Mouse (Mus musculus) frontal cortex, adult 2 months (tissue): ENCODE data around the gene Baz2b. TPM values are rescaled to one million over a fixed set of nuclear protein-coding genes. Genes with fewer than 3 reads are reported as not detected.
"Not testable (repeated sequence)": the region's sequence is repeated elsewhere in the genome, so short reads cannot be mapped to it uniquely, and the experiment has no call there.

Experiments used
- DNase-seq, 2 experiments: peaks; one replicate each; pipeline ENCODE4 v3.0.0; 2022; ENCODE audit warnings: low spot score in 1 of 2; ENCODE audit errors: extremely low spot score in 1 of 2
- polyA plus RNA-seq: library from polyadenylated mRNA; depleted of rRNA; stranded (reverse); fragments of >200 nt; gene quantifications from 2 replicates; pipeline ENCODE4 v1.2.3, GENCODE M21; 2012

Baz2b gene
- polyA plus RNA-seq, 1 experiment: 34.7 TPM

DNA sequence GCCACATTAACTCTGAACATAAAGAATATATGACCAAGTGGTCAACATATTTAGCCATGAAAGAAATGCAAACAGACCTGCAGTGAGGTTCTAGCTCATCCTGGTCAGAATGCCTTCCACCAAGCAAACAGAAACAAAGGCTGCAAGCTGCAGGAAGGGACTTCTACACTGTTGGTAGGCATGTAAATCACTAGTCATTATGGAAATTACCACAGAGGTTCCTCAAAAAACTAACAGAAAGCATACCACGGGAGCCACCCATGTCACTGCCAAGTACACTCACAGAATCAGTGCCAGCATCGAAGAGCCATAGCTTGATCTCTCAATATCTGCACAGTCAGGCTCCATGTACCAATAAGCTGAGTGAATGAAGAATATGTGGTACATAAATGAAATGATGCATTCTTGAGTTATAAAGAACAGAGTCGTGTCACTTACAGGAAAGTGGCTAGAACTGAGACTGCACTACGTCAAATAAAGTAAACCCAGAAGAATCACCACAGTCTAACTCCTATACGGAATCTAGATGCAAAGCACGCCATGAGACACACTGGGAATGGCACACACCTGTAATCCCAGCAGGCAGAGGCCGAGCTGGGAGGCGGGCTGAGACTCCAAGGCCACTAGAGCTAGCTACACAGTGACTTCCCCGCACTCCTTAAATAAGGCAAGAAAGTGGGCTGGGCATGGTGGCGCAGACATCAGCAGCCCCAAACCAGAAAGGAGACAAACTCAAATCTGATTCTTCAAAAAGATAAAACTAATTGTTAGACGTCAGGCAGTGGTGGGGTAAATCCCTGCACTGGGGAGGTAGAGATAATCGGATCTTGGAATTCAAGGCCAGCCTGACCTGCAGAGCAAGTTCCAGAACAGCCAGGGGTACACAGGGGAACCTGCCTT lies 95.7 kb downstream of the Baz2b start:
- no peak for DNase-seq

DNA sequence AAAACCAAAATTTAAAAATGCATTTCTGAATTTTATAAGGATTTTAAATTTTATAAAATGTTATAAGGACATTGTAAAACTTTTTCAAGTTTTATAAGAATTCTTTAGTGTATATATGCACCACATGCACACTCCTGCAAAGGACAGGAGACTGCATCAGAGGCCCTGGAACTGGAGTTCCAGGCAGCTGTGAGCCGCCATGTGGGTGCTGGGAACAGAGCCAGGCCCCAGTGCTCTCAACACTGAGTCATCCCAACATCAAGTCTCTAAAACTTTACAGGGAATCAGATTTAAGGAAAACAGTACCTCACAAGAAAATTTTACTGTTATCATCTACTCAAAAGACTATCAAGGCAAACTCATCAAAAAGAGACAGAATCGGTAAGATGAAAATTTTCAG lies 97.5 kb downstream of the Baz2b start:
- peak in 1 of 2 experiments; percentile 60 for DNase-seq

DNA sequence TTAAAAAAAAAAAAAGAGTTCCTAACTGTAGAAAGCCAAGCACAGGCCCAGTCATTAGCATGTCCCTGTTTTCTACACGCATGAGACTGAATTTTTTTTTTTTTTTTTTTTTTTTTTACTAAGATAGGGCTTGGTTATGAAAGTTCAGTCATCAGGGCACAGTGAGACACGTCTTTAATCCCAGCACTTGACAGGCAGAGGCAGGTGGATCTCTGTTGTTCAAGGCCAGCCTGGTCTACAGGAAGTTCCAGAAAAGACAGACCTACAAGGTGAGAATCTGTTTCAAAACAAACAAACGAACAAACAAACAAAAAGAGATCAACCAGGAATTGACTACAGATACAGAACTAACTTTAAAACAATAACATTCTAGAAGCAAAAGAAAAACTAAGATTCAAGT lies 100.6 kb downstream of the Baz2b start:
- DNase-seq: no peak

DNA sequence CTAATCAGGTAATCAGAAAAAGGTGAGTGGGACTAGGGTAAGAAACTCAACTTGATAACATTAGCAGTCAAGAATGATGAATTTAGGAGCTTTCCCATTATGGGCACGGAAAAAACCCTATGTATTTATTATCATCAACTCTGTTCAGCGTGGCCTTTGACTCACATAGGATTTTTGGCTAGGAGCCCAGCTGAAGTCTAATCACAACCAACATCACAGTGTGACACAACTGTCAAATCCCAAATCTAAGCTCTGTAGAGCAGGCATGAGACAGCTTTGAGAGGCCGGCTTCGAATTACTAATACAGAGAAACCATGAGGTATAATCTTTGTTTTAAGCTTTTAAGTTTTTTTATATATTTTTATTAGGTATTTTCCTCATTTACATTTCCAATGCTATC lies 113.0 kb downstream of the Baz2b start:
- DNase-seq: no peak

DNA sequence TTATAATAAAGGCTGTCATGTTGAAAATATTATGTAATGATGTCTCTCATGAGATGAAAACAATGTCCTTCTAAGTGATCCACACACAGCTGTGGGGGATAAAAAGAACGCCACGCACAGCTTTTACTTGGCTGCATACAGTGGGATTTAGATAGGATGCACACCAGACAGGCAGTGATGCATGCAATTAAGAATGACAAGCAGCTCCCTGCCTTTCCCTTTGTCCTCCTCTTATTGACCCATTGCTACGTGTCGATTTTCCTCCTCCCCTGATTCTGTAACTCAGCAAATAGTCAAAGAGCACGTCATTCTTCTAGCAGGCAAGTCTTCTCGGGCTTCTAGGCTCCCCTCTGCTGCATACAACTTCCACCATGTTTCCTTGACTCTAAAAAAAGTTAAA lies 119.4 kb downstream of the Baz2b start:
- no peak for DNase-seq

DNA sequence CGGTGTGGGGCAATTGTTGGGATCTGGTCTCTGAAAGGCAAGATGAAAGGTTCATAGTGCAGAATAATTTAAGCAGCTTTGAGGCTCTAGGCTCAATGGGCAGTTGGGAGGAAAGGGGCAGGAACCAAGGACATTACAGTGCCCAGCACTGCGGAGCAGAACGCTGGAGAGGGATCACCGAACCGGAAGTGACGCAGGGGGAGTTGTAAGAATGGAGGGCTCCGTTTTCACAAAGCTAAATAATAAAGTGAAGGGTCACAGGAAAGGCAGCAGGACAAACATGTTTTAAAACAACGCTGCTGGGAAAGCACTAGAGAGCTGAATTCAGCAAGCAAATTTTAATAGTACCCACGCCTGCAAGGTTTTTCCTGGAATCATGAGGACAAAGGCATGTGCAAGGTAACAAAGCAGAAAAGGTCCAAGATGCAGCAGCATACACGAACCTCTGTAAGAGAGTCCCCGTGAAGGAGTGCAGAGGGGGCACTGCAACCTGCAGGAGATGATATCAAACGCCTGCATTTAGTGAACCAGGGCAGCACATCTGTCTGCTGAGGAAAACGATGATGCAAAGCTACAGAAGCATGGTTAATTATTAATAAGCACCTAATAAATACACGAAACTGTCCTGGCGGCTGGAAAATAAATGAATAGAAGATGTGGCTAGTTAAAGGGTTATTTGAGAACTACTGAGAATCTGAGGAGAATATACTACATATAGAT lies 120.0 kb downstream of the Baz2b start:
- no peak for DNase-seq

DNA sequence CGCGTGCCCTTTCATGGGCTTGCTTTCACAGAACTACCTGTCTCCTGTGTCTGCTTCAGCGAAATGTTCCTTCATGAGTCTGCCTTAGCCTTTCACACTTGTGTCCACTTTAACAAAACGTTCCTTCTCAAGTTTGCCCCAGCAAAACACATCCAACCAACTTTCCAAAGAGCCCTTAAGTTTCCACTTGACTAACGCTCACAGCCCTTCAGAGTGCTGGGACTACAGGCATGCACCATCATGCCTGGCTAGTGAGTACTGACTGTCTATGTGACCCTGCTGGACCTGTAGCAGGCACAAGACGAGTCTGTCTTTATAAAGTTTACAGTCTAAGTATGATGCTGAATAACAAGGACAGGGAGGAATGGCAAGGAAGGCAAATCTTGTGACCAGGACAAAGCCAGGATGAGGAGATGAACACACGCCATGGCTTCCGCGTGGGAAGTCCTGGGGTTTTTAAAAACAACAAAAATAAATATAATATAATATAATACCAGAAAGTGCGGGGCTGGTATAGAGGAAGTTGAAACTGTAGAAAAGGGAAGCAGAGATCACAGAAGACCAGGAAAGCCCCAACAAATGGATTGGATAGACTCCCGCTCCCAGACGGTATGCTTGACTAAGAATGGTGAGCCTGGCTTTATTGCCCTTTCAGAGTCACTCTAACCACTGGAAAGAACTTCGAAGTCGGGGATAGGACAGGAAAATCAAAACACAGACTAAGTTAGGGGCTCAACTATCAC lies 120.7 kb downstream of the Baz2b start:
- DNase-seq: no peak

DNA sequence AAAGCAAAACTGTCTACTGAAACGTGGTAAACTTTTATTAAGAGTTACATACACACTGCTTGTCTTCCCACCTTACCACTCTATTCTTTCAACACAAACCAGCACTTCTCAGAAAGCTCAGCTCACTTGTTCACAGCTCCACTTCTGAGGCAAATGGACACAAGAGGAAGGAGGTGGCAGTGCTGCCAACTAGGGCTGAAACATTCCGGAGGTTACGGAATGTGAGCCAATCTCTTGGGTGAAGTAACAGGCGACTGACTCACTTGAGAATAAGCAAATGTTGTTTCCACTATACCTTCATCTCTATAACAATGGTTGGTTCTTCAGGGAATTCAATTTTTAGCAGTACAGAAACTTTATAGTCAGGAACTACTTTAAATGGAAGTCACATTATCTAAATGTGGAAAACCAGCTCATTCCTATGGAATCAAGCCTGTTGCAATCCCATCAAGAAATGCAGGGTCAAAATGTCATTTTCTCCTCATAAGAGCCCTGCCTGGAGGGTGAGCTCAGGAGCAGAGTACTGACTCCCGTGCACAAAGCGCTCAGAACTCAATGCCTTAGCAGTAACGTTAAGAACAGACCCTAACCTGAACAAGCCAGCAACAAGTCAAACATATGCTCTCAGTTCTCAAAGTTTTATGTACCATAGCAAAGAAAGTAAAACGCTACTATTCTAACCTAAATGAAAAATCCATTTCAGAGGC lies 123.3 kb downstream of the Baz2b start:
- no peak for DNase-seq

DNA sequence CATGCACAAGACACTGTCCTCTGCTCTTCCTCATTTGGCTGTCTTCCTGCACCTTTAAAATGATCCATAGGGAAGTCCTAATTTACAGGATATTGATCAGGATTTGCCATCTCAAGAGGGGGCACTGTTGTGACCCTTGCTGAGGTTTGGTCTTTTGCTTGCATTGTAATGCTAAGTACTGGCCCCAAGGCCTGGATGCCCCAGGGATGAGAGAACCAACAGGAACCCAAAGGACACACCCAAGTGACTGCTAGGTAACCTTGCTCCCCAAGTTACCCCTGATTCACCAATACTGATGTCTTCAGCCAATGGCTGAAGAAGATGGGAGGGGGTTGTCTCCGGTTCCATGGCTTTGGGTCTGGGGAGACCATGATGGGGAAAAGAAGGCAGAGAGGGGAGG lies 124.8 kb downstream of the Baz2b start:
- no peak for DNase-seq

DNA sequence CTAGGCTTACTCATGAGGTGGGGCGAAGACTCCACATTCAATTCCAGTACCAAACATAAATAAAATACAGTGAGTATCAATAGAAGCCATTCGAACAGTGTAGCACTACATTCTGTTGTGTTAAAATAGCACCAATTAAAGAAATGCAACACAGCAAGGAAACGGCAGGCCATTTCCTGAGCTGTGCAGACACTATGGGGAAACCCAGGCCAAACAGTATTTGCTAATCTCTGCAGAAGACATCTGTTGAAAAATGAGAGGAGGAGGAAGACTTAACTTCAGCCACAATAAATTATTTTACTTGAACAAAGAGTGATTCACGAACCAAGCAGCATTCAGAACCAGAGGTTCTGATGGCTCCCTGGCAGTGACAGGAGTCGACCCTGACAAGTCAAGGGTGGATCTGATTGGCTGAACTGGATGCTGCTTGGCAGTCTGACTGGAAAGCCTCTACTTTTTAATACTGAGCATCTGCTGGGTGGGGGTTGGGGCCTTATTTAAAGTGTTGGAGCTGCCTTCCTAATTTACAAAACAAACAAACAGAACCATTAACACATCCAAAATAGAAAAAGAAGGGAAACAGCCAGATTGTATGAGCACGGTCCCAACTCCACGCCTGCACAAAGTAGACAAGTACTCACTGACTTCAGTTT lies 126.5 kb downstream of the Baz2b start:
- peak; percentile 14 to 41 for DNase-seq

DNA sequence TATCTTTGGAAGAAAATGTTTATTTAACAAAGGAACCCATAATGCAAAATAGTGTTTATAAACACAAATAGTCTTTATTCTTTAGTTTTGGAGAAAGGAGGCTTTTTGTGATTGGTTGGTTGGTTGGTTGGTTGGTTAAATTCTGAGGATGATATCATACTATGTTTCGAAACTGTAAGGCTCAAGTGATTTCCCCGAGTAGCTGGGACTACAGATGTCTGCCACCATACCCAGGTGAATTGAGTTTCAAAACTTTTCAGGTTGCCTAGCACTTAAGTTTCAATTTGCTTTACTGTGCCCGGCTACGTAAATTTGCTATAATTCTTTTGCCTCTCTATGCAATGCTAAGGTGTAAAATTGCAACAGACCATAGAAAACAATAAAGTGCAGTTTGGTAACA lies 127.4 kb downstream of the Baz2b start:
- no peak for DNase-seq

DNA sequence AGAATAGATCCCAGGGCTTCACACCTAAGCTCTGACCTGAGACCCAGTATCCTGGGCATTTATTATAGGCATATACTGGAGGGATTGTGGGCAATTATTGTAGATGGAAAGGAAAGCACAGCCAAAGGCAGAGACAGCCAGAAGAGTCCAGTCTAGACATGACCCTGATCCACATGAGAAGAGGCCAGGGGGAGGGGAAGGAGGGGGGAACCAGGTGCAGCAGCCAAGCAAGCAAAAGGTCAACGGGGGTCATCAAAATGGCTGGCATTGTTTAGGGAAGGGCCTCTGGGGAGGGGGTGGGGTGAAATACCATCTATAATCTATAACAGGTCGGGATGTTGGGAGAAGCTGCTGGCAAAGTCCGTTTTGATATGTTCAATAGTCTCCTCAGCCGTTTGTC lies 128.8 kb downstream of the Baz2b start:
- DNase-seq: no peak

DNA sequence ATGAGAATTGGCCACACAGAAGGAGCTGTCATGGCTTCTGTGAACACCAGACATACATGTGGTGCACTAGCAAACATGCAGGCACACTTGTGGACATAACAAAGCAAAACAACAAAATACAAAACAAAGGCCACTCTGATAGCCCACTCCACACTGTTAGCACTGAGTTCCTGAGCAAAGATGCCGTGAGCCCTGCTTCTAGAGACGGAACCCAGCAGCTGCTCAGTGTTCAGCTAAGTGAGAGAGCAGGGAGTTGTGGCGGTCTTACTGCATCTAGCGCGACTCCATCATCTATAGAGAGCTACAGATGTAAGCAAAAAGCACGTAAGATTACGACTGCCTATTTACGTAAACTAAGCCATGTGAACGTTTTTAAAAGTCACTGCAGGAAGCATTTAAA lies 132.0 kb downstream of the Baz2b start:
- DNase-seq: no peak

DNA sequence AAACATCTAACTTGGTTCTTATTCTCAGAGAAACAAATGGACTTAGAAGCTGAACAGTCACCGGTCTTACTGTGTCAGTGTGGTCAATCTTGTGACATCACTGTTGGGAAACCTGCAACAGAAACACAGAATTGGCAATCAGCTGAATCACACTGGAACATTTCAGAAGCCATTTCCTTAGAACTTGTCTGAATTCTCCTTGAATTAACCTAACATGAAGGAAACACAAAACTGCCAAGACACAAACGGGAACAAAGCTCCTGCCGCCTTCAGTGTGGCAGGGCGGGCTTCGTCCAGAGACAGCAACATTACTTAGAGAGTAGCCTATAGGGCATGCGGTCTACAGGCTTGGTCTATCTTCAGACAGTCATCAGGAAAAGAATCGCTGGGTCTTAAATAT lies 132.8 kb downstream of the Baz2b start:
- DNase-seq: no peak

DNA sequence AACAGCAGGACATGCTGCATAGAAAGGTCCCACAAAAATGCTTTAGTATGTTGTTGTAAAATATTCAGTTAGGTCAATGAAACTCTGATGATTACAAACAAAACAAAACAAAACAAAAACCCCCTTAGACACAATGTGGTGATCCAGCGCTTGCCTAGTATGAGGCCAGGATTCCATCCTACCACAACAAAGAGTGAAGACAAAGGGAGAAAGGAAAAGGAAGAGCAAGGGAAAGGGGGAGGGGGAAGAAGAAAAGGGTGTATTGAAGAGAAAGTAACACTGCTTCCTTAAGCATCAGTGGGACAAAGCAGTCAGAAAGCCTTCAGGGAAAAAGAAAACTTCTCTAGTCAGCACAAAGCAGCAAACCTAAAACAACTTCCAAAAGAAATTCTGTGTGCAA lies 133.6 kb downstream of the Baz2b start:
- DNase-seq: no peak

DNA sequence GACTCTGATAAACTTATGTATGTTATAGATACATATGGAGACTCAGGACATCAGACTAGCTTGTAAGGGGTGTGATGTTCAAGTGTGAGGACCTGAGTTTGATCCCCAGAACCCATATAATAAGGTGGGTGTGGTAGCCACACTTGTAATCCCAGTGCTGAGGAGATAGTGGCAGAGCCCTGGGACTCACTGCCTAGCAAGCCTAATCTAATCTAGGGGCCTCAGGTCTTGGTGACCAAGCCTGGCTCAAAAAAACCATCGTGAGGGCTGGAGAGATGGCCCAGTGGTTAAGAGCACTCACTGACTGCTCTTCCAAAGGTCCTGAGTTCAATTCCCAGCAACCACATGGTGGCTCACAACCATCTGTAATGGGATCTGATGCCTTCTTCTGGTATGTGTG lies 135.8 kb downstream of the Baz2b start:
- DNase-seq: not testable (repeated sequence)

DNA sequence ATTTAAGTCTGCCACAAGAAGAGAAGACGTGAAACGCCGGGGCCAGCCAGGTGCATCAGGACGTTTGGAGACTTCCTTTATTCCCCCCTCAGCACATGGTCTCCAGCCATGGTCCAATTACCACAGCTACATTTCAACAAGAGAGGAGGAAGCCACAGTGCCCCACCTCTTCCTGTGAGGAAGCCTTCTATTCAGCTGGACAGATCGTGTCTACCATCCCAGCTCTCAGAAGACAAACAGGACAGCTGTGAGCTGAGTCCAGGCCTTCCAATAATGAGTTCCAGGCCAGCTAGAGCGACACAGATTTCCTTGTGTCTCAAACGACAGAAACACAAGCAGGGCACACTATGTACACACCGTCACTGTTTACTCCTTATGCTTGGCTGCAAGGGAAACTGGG lies 137.8 kb downstream of the Baz2b start:
- DNase-seq: no peak

DNA sequence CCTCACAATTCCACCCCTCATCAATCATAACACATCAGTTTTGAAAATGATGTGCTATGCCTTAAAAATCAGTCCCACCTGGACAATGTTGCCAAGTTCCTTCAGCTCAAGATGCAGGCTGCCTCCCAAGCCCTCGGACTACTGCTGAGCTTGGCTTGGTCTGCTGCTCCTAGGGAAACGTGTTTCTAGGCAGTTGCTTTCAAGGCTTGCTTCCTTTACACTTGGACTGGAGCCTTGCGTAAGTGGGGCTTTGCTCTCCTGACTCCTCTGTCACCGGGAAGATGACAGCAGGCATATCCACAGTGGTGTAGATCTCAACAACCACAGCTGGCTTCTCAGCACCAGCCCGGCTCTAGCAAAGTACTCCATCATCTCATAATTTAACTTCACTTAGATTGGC lies 138.7 kb downstream of the Baz2b start:
- no peak for DNase-seq

DNA sequence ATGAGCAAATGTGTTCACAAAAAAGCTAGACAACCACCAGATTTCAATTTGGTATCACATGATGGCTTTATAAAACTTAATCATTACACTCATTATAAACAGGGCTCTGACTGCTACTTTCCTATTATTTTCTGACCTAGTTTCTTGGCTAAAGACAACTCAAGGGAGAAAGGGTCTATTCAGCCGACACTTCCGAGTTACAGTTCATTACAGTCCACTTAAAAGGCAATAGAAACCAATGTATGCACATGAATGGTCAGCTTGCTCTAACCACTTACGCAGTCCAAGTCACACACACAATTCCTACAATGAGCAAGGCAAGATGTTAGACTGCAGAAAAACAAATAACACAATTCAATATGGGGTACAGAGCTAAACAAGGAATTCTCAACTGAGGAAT lies 141.2 kb downstream of the Baz2b start:
- no peak for DNase-seq

DNA sequence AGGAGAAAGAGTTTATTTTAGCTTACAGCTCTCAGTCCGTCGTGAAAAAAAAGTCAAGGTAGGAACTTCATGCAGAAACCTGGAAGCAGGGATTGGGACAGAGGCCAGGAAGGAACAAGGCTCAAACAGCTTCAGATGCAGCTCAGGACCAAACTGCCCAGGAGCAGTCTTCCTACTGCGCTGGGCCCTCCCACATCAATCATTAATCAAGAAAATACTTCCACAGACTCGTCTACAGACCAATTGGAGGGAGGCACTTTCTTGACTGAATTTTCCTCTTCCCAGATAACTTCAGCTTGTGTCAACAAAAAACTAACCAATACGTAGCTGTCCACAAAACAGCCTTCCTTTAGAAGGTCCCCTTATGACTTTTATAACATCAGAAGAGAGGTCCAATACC lies 144.2 kb downstream of the Baz2b start:
- DNase-seq: no peak
